Mouse (Mus musculus) embryonic stem cell, embryonic (primary cell): ENCODE data around the gene Cabcoco1.

Experiments
- CTCF ChIA-PET, 4 experiments: fragments of 300-600 bp in 2 of 4; fragments of 350-600 bp in 2 of 4; sonication (Branson Sonifier 250); formaldehyde crosslinking; loops; one replicate each; lab custom pipeline; 2022; ENCODE audit warnings: inconsistent platforms in 2 of 4; lab: Charles Lee
- POLR2A ChIA-PET, 4 experiments: fragments of 300-600 bp in 2 of 4; fragments of 350-600 bp in 2 of 4; sonication (Branson Sonifier 250); formaldehyde crosslinking; loops; one replicate each; lab custom pipeline; 2022; ENCODE audit warnings: antibody characterized with exemption in 4 of 4, inconsistent platforms in 1 of 4; lab: Charles Lee

The Cabcoco1 gene

GRCm38 (mm10) chr10:68528958-68529357, 12.7 kb downstream of the Cabcoco1 start:
- POLR2A ChIA-PET, result no interaction called here
- CTCF ChIA-PET, result no interaction called here

GRCm38 (mm10) chr10:68522106-68522505, 19.6 kb downstream of the Cabcoco1 start:
- CTCF ChIA-PET, result no interaction called here

GRCm38 (mm10) chr10:68512433-68513019, 29.2 kb downstream of the Cabcoco1 start:
- POLR2A ChIA-PET, result no interaction called here

More at GRCm38 (mm10) chr10:68522106-68522505, 19.6 kb downstream of the Cabcoco1 start:
- POLR2A ChIA-PET, result interaction anchor here in 2 of 4 experiments (0.5 to 1.1 kb wide), 2 partner anchors 20 to 147 kb away, joined by 3 read pairs; partner anchors contain the start of gene Cabcoco1 (in 1 of the 2)

GRCm38 (mm10) chr10:68507741-68508140, 34.0 kb downstream of the Cabcoco1 start:
- POLR2A ChIA-PET, result no interaction called here
- CTCF ChIA-PET, result no interaction called here

More at GRCm38 (mm10) chr10:68512433-68513019, 29.2 kb downstream of the Cabcoco1 start:
- CTCF ChIA-PET, result no interaction called here

- ChIA-PET POLR2A (no interaction called here), CTCF (interaction anchor here in 1 of 4 experiments (1.2 kb wide), 1 partner anchor 42 kb away, joined by 3 read pairs; no protein-coding TSS in a partner anchor)
Observed at GRCm38 (mm10) chr10:68506242-68506641, 35.5 kb downstream of the Cabcoco1 start.

- CTCF ChIA-PET, result no interaction called here
- POLR2A ChIA-PET, result interaction anchor here in 1 of 4 experiments (0.6 kb wide), 1 partner anchor 68 kb away, joined by 3 read pairs; no protein-coding TSS in a partner anchor
Observed at GRCm38 (mm10) chr10:68504586-68505152, 37.0 kb downstream of the Cabcoco1 start.

- POLR2A ChIA-PET, result no interaction called here
- CTCF ChIA-PET, result no interaction called here
Observed at GRCm38 (mm10) chr10:68501067-68501466, 40.6 kb downstream of the Cabcoco1 start.

- POLR2A ChIA-PET, result interaction anchor here in 1 of 4 experiments (0.6 kb wide), 1 partner anchor 14 kb away, joined by 4 read pairs; no protein-coding TSS in a partner anchor
- CTCF ChIA-PET, result no interaction called here
Observed at GRCm38 (mm10) chr10:68495246-68495645, 46.5 kb downstream of the Cabcoco1 start.

GRCm38 (mm10) chr10:68491557-68491956, 50.1 kb downstream of the Cabcoco1 start:
- CTCF ChIA-PET, result interaction anchor here in 1 of 4 experiments (0.6 kb wide), 1 partner anchor 18 kb away, joined by 3 read pairs; no protein-coding TSS in a partner anchor
- POLR2A ChIA-PET, result no interaction called here

- POLR2A ChIA-PET, result no interaction called here
- CTCF ChIA-PET, result no interaction called here
Observed at GRCm38 (mm10) chr10:68490781-68491180, 50.9 kb downstream of the Cabcoco1 start.

- ChIA-PET CTCF (no interaction called here), POLR2A (no interaction called here)
Observed at GRCm38 (mm10) chr10:68472799-68473198, 68.9 kb downstream of the Cabcoco1 start.

- POLR2A ChIA-PET, result no interaction called here
- CTCF ChIA-PET, result interaction anchor here in 1 of 4 experiments (0.7 to 1.7 kb wide), 2 partner anchors 293 to 442 kb away, joined by 3 to 6 read pairs; no protein-coding TSS in a partner anchor
Observed at GRCm38 (mm10) chr10:68465737-68466327, 75.9 kb downstream of the Cabcoco1 start.

GRCm38 (mm10) chr10:68464943-68465342, 76.8 kb downstream of the Cabcoco1 start:
- ChIA-PET POLR2A (interaction anchor here in 1 of 4 experiments (0.5 kb wide), 1 partner anchor 104 kb away, joined by 5 read pairs; no protein-coding TSS in a partner anchor), CTCF (interaction anchor here (0.5 to 1.7 kb wide), 9 partner anchors 10 to 972 kb away, joined by 3 to 6 read pairs (median 3); partner anchors contain the start of gene Cabcoco1 (in 1 of the 4))

GRCm38 (mm10) chr10:68459784-68460183, 81.9 kb downstream of the Cabcoco1 start:
- ChIA-PET POLR2A (no interaction called here), CTCF (interaction anchor here in 1 of 4 experiments (1.1 kb wide), 1 partner anchor 12 kb away, joined by 3 read pairs; no protein-coding TSS in a partner anchor)

- POLR2A ChIA-PET, result no interaction called here
- CTCF ChIA-PET, result no interaction called here
Observed at GRCm38 (mm10) chr10:68457019-68457418, 84.7 kb downstream of the Cabcoco1 start.

GRCm38 (mm10) chr10:68454541-68454940, 87.2 kb downstream of the Cabcoco1 start:
- CTCF ChIA-PET, result no interaction called here

GRCm38 (mm10) chr10:68446797-68447125, 94.9 kb downstream of the Cabcoco1 start:
- POLR2A ChIA-PET, result interaction anchor here in 1 of 4 experiments (0.6 to 0.7 kb wide), 2 partner anchors 277 to 309 kb away, joined by 3 read pairs; no protein-coding TSS in a partner anchor
- CTCF ChIA-PET, result interaction anchor here in 1 of 4 experiments (0.6 kb wide), 1 partner anchor 465 kb away, joined by 3 read pairs; no protein-coding TSS in a partner anchor

More at GRCm38 (mm10) chr10:68454541-68454940, 87.2 kb downstream of the Cabcoco1 start:
- POLR2A ChIA-PET, result no interaction called here

- CTCF ChIA-PET, result no interaction called here
- POLR2A ChIA-PET, result interaction anchor here in 1 of 4 experiments (0.7 kb wide), 1 partner anchor 276 kb away, joined by 3 read pairs; no protein-coding TSS in a partner anchor
Observed at GRCm38 (mm10) chr10:68445876-68446796, 95.6 kb downstream of the Cabcoco1 start.
